Mouse (Mus musculus): ENCODE data around the gene Fam3a. TPM values are rescaled to one million over a fixed set of nuclear protein-coding genes. Genes with fewer than 3 reads are reported as not detected.

Gene Fam3a
- total and polyA plus RNA-seq, 3 experiments = 7.7 to 12.5 (median 8.3) TPM

DNA sequence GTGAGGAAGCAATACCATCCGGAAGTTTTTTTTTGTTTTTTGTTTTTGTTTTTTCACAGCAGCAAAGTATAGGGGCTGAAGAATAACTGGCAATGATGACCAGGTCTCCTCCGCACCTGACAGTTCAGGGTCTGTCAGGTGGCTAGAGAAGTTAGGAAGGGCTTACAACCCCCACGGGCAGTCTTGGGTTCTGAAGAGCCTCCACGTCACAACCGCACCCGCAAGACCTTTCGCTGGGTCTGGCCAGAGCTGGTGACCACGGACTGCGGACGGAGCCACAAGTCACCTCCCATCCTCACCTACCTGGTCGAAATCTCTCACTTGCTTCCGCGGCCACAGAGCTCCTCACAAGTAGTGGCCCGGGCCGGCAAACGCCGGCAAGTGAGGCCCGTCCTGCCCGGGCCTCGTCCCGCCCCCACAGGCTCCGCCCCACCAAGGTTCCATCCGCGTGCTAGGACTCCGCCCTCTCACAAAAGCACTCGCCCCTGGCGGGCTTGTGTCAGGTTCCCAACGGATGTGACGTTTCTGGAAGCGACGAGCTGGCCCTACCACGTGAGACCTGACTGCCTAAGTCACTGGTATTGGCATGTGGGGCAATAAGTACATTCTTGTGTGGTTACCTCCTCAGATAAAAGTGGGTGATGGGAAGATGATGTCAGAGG is 20.1 kb downstream of the Fam3a start, which contains the start of the genes Ubl4a and Slc10a3:
Gene Ubl4a (minus strand): TSS at position 331 of the 662 bp plus-strand sequence.
Gene Slc10a3 (minus strand): TSS at position 462 of the 662 bp plus-strand sequence.
- peak within 1 kb of the TSS; percentile 65 to 70 (median 66) for H3K4me3 ChIP-seq (replicated peaks in 1 of 3; ENCODE audit: low read depth in 2 of 3, low read length in 2 of 3, poor library complexity in 1 of 3)
- no peaks in the 10 kb centered on the region for H3K9me3 ChIP-seq (replicated peaks; ENCODE audit: low read length)
- H3K36me3 ChIP-seq (replicated peaks in 1 of 2; ENCODE audit: control insufficient read depth in 1 of 2, insufficient read depth in 1 of 2, low read length in 1 of 2) = peaks cover 9 to 15% of the 10 kb centered on the region in 2 experiments
- peak; percentile 94 for TF ChIP-seq MYC (IDR thresholded peaks at IDR 0.05; ENCODE audit: low read depth, low read length)
- peak; percentile 41 for TF ChIP-seq BHLHE40 (IDR thresholded peaks at IDR 0.05; ENCODE audit: low read depth, low read length)
- TF ChIP-seq ZKSCAN1 (IDR thresholded peaks at IDR 0.05; ENCODE audit: borderline replicate concordance, low read depth, low read length) = no peak
- peak; percentile 91 for TF ChIP-seq SIN3A (IDR thresholded peaks at IDR 0.05; ENCODE audit: low read length)
- TF ChIP-seq CHD1 (IDR thresholded peaks at IDR 0.05; ENCODE audit: low read depth, low read length) = no peak
- peak; percentile 82 for TF ChIP-seq NELFE (IDR thresholded peaks at IDR 0.05; ENCODE audit: low read depth, low read length)
- peak; percentile 91 for TF ChIP-seq MXI1 (IDR thresholded peaks at IDR 0.05; ENCODE audit: low read depth, low read length)
- peak; percentile 43; the same call in 1 of the 2 replicates for TF ChIP-seq POLR2AphosphoS2 (IDR thresholded peaks at IDR 0.05; ENCODE audit: low read depth, low read length)
- no peak for TF ChIP-seq MEF2A (IDR thresholded peaks at IDR 0.05; ENCODE audit: borderline replicate concordance, low read depth, low read length)
- TF ChIP-seq POLR2A (IDR thresholded peaks at IDR 0.05; ENCODE audit: low read depth, low read length) = peak; percentile 87
- peak; percentile 67; the same call in 1 of the 2 replicates for TF ChIP-seq ZMIZ1 (IDR thresholded peaks at IDR 0.05; ENCODE audit: low read depth, low read length)
- peak; percentile 96 for TF ChIP-seq MAX (IDR thresholded peaks at IDR 0.05; ENCODE audit: low read length)
- TF ChIP-seq HCFC1 (IDR thresholded peaks at IDR 0.05; ENCODE audit: low read depth, low read length) = peak; percentile 76
- TF ChIP-seq USF2 (conservative IDR thresholded peaks at IDR 0.05; ENCODE audit: low read depth, low read length) = peak; percentile 41
- TF ChIP-seq TBP (conservative IDR thresholded peaks at IDR 0.05; ENCODE audit: low read depth, low read length) = peak; percentile 59; the same call in 1 of the 2 replicates
- TF ChIP-seq TCF12 (IDR thresholded peaks at IDR 0.05; ENCODE audit: low read depth, low read length) = peak; percentile 55
- peak; percentile 75 for TF ChIP-seq USF1 (IDR thresholded peaks at IDR 0.05; ENCODE audit: low read depth, low read length)
- no peak for TF ChIP-seq NRF1 (IDR thresholded peaks at IDR 0.05; ENCODE audit: low read depth, low read length)
- dilution Hi-C loops (cut with MboI; ENCODE audit: extremely low pct_ligation_motif_present, extremely low pct_unique_long_range_greater_than_20kb, low sequenced_read_pairs) = no loop called here
- peaks cover 6 to 22% of the 10 kb centered on the region in 2 experiments; a peak in 2 of 4 replicates for H3K4me1 ChIP-seq (ENCODE audit: control insufficient read depth in 1 of 2, insufficient read depth in 2 of 2)
- peak within 1 kb of the TSS; percentile 78 for H3K4me2 ChIP-seq (ENCODE audit: insufficient read depth, low read depth, poor library complexity, severe bottlenecking)
- H3K27ac ChIP-seq (ENCODE audit: insufficient read depth, low read depth) = no peak within 1 kb of the TSS
- peak within 1 kb of the TSS; percentile 80 for H3K9ac ChIP-seq (ENCODE audit: insufficient read depth, low read depth)
- H3K79me2 ChIP-seq (replicated peaks; ENCODE audit: control insufficient read depth, extremely low read depth, insufficient read depth, poor library complexity, severe bottlenecking) = no peaks in the 10 kb centered on the region; the same call in 1 of the 2 replicates
- DNase-seq (ENCODE audit: extremely low read depth) = peak; percentile 91
- H3K27me3 ChIP-seq (replicated peaks) = no peaks in the 10 kb centered on the region
- in situ Hi-C loops (cut with MboI; ENCODE audit: low pct_ligation_motif_present, low pct_unique_long_range_greater_than_20kb, low sequenced_read_pairs) = no loop called here

Measured in CH12.LX (cell line).